Mouse (Mus musculus): ENCODE measurements at regions not wholly inside any gene's neighbourhood (a gene's known extent, or its start where the extent isn't known, plus 50 kb on each side); places are given as distances from the start of the nearest gene placed in this dataset.

DNA sequence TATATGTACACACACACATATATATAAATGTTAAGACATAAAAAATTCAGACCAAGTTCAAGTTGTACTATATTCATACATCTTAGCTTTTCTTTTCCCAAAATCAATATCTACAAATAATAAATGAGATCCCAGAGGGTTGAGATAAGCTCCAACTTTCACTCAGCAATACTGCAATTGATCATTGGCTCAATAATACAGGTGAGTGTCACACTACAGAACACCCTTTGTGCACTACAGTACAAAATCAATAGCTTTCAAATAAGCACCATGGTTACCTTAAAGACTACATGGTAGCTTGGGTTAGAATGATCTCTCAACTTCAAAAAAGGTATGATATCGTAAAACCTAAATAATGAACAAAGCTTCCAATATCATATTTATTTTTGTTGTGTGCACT is 754.3 kb upstream of the Arrdc3 start:
- no peak overlapping the region for H3K27ac ChIP-seq (replicated peaks)
- no peak overlapping the region for H3K4me2 ChIP-seq (replicated peaks)
- ATAC-seq (ENCODE audit: low FRiP score, low read depth) = peak; percentile 52; the same call in 1 of the 2 replicates
- H3K9ac ChIP-seq (replicated peaks) = no peak overlapping the region
- 90% methylated on average over 1 of the region's 1 CpGs for WGBS
- no peaks in the 10 kb centered on the region for H3K27me3 ChIP-seq
- no peaks in the 10 kb centered on the region for H3K4me1 ChIP-seq
- H3K4me3 ChIP-seq = no peak overlapping the region
- H3K9me3 ChIP-seq = no peaks in the 10 kb centered on the region
- H3K36me3 ChIP-seq = no peaks in the 10 kb centered on the region

Data from midbrain, embryonic 12.5 days (tissue).